Mouse (Mus musculus): ENCODE measurements around the gene Slc13a3. TPM values are rescaled to one million over a fixed set of nuclear protein-coding genes. Genes with fewer than 3 reads are reported as not detected.
A peak's percentile ranks its signal among the peaks of the same experiment; 100 is the strongest.

Gene Slc13a3
- total RNA-seq, 4 experiments from 2014 or later: 11.1 to 18.7 (median 13.8) TPM

- no peak for DNase-seq (ENCODE audit: low spot score in 2 of 2)
These were observed 58.7 kb downstream of the Slc13a3 start for GRCm38 (mm10) chr2:165414321-165414720.

GRCm38 (mm10) chr2:165413884-165414283 lies 59.1 kb downstream of the Slc13a3 start:
- no peak for DNase-seq (ENCODE audit: low spot score in 2 of 2)

- peak in 1 of 2 experiments; percentile 77 for DNase-seq (ENCODE audit: low spot score in 2 of 2)
These were observed 65.2 kb downstream of the Slc13a3 start for GRCm38 (mm10) chr2:165407700-165408301.

- DNase-seq (ENCODE audit: low spot score in 2 of 2): no peak
These were observed 67.7 kb downstream of the Slc13a3 start for GRCm38 (mm10) chr2:165405351-165405750.

GRCm38 (mm10) chr2:165404951-165405350 lies 68.1 kb downstream of the Slc13a3 start:
- DNase-seq (ENCODE audit: low spot score in 2 of 2): no peak

GRCm38 (mm10) chr2:165398164-165398785 lies 74.8 kb downstream of the Slc13a3 start:
- no peak for DNase-seq (ENCODE audit: low spot score in 2 of 2)

- no peak for DNase-seq (ENCODE audit: low spot score in 2 of 2)
These were observed 75.4 kb downstream of the Slc13a3 start for GRCm38 (mm10) chr2:165397502-165398163.

GRCm38 (mm10) chr2:165396831-165397501 lies 76.1 kb downstream of the Slc13a3 start:
- no peak for DNase-seq (ENCODE audit: low spot score in 2 of 2)

GRCm38 (mm10) chr2:165392156-165392555 lies 80.9 kb downstream of the Slc13a3 start:
- DNase-seq (ENCODE audit: low spot score in 2 of 2): no peak

GRCm38 (mm10) chr2:165391561-165391960 lies 81.5 kb downstream of the Slc13a3 start:
- DNase-seq (ENCODE audit: low spot score in 2 of 2): peak; percentile 61 to 73

GRCm38 (mm10) chr2:165389299-165389952 lies 83.6 kb downstream of the Slc13a3 start:
- DNase-seq (ENCODE audit: low spot score in 2 of 2): no peak

- peak; percentile 93 to 97 for DNase-seq (ENCODE audit: low spot score in 2 of 2)
These were observed 85.1 kb downstream of the Slc13a3 start, which contains the start of gene Zfp334 for GRCm38 (mm10) chr2:165387844-165388495. Gene Zfp334, minus strand, starts transcription at chr2:165388259.

- DNase-seq (ENCODE audit: low spot score in 2 of 2): no peak
These were observed 85.7 kb downstream of the Slc13a3 start for GRCm38 (mm10) chr2:165387370-165387769.

GRCm38 (mm10) chr2:165380050-165380449 lies 93.0 kb downstream of the Slc13a3 start:
- no peak for DNase-seq (ENCODE audit: low spot score in 2 of 2)

GRCm38 (mm10) chr2:165376001-165376400 lies 97.0 kb downstream of the Slc13a3 start:
- DNase-seq (ENCODE audit: low spot score in 2 of 2): no peak

- DNase-seq (ENCODE audit: low spot score in 2 of 2): no peak
These were observed 97.6 kb downstream of the Slc13a3 start for GRCm38 (mm10) chr2:165375478-165375877.

- DNase-seq (ENCODE audit: low spot score in 2 of 2): no peak
These were observed 102.0 kb downstream of the Slc13a3 start for GRCm38 (mm10) chr2:165371066-165371465.

- DNase-seq (ENCODE audit: low spot score in 2 of 2): no peak
These were observed 102.7 kb downstream of the Slc13a3 start for GRCm38 (mm10) chr2:165370348-165370747.

- no peak for DNase-seq (ENCODE audit: low spot score in 2 of 2)
These were observed 104.5 kb downstream of the Slc13a3 start, which contains the start of gene Zfp663 for GRCm38 (mm10) chr2:165368496-165368895. Gene Zfp663, minus strand, starts transcription at chr2:165368729.

- no peak for DNase-seq (ENCODE audit: low spot score in 2 of 2)
These were observed 105.1 kb downstream of the Slc13a3 start for GRCm38 (mm10) chr2:165367868-165368439.
